Mouse (Mus musculus) heart, embryonic 12.5 days (tissue): ENCODE measurements around the gene Tti1. TPM values are rescaled to one million over a fixed set of nuclear protein-coding genes. Genes with fewer than 3 reads are reported as not detected.

Experiments
- ATAC-seq: fragments of 200-750 bp; cut with Nextera tagmentation; 2 replicates; pipeline ENCODE4 v1.8.0; 2017; ENCODE audit warnings: moderate TSS enrichment, moderate library complexity; ENCODE audit not compliant: insufficient number of reproducible peaks, low FRiP score
- H3K27ac ChIP-seq: fragments of 300-500 bp; sonication (generic); 2 replicates; pipeline ENCODE4 v1.5.1; 2016; ENCODE audit warnings: mild to moderate bottlenecking, moderate library complexity; ENCODE audit not compliant: poor library complexity, severe bottlenecking
- H3K27me3 ChIP-seq: fragments of 300-500 bp; sonication (generic); replicated peaks from 2 replicates; pipeline ENCODE4 v1.6.1; 2016; ENCODE audit warnings: mild to moderate bottlenecking, moderate library complexity
- H3K36me3 ChIP-seq: fragments of 300-500 bp; sonication (generic); 2 replicates; pipeline ENCODE4 v1.6.1; 2016; ENCODE audit warnings: mild to moderate bottlenecking, moderate library complexity
- H3K4me1 ChIP-seq: fragments of 300-500 bp; sonication (generic); replicated peaks from 2 replicates; pipeline ENCODE4 v1.6.1; 2016; ENCODE audit warnings: mild to moderate bottlenecking
- H3K4me2 ChIP-seq: fragments of 300-500 bp; sonication (generic); 2 replicates; pipeline ENCODE4 v1.6.1; 2016; ENCODE audit warnings: mild to moderate bottlenecking, moderate library complexity
- H3K4me3 ChIP-seq: fragments of 300-500 bp; sonication (generic); 2 replicates; pipeline ENCODE4 v1.5.1; 2016; ENCODE audit warnings: mild to moderate bottlenecking
- H3K9ac ChIP-seq: fragments of 300-500 bp; sonication (generic); 2 replicates; pipeline ENCODE4 v1.6.1; 2016; ENCODE audit warnings: mild to moderate bottlenecking, moderate library complexity
- H3K9me3 ChIP-seq: fragments of 300-500 bp; sonication (generic); replicated peaks from 2 replicates; pipeline ENCODE4 v1.6.1; 2016; ENCODE audit warnings: mild to moderate bottlenecking, moderate library complexity
- WGBS: fragments of 180-500 bp; shearing (Covaris S2); methylation state at CpG from one replicate; pipeline ENCODE4 v1.1.7; 2016; 5-methylcytosine and 5-hydroxymethylcytosine counted together
- polyA plus RNA-seq: library from polyadenylated mRNA; unstranded; fragments of >200 nt; fragmentation: Nextera tagmentation; extraction: Ambion mirVana; gene quantifications from 2 replicates; pipeline ENCODE4 v1.2.1, GENCODE M21; 2016

Gene Tti1
- polyA plus RNA-seq, 1 experiment from 2014 or later = 28.1 TPM

- Histone ChIP-seq H3K4me3 (no peak overlapping the region), H3K27ac (no peak overlapping the region), H3K36me3 (peaks cover 49% of the 10 kb centered on the region), H3K27me3 (no peaks in the 10 kb centered on the region), H3K9ac (no peak overlapping the region), H3K4me2 (no peak overlapping the region), H3K4me1 (peaks cover 20% of the 10 kb centered on the region), H3K9me3 (no peaks in the 10 kb centered on the region)
- 76% methylated on average over 1 of the region's 1 CpGs for WGBS
- ATAC-seq = no peak
Measured at GRCm38 (mm10) chr2:158039662-158040061, 11.4 kb upstream of the Tti1 start.

- no peak for ATAC-seq
- Histone ChIP-seq H3K27me3 (no peaks in the 10 kb centered on the region), H3K9me3 (no peaks in the 10 kb centered on the region), H3K27ac (no peak overlapping the region), H3K36me3 (peaks cover 33% of the 10 kb centered on the region), H3K4me2 (no peak overlapping the region), H3K4me3 (no peak overlapping the region), H3K4me1 (peaks cover 25% of the 10 kb centered on the region), H3K9ac (no peak overlapping the region)
- WGBS = 88% methylated on average over 1 of the region's 1 CpGs
Measured at GRCm38 (mm10) chr2:158037571-158037970, 9.3 kb upstream of the Tti1 start.

GRCm38 (mm10) chr2:158036953-158037352, 8.7 kb upstream of the Tti1 start:
- no peak for ATAC-seq
- Histone ChIP-seq H3K4me1 (peaks cover 28% of the 10 kb centered on the region), H3K36me3 (peaks cover 34% of the 10 kb centered on the region), H3K27me3 (no peaks in the 10 kb centered on the region), H3K4me3 (no peak overlapping the region), H3K4me2 (no peak overlapping the region), H3K27ac (no peak overlapping the region), H3K9ac (peak overlapping the region; percentile 43; the same call in 1 of the 2 replicates), H3K9me3 (no peaks in the 10 kb centered on the region)
- 46% methylated on average over 7 of the region's 7 CpGs for WGBS

- peaks cover 30% of the 10 kb centered on the region for H3K36me3 ChIP-seq
- peaks cover 30% of the 10 kb centered on the region for H3K4me1 ChIP-seq
- H3K4me2 ChIP-seq = 0 out of 2 replicates have a peak overlapping the region, but pooled peaks have one; percentile 16
- no peaks in the 10 kb centered on the region for H3K27me3 ChIP-seq
- 55% methylated on average over 6 of the region's 6 CpGs for WGBS
- 0 out of 2 replicates have a peak overlapping the region, but pooled peaks have one; percentile 33 for H3K27ac ChIP-seq
- no peaks in the 10 kb centered on the region for H3K9me3 ChIP-seq
- ATAC-seq = no peak
- no peak overlapping the region; the same call in 1 of the 2 replicates for H3K9ac ChIP-seq
- H3K4me3 ChIP-seq = no peak overlapping the region
Measured at GRCm38 (mm10) chr2:158036408-158036807, 8.2 kb upstream of the Tti1 start.

GRCm38 (mm10) chr2:158035813-158036212, 7.6 kb upstream of the Tti1 start:
- no peak overlapping the region for H3K4me2 ChIP-seq
- no peak overlapping the region for H3K27ac ChIP-seq
- H3K4me3 ChIP-seq = no peak overlapping the region
- peaks cover 26% of the 10 kb centered on the region for H3K36me3 ChIP-seq
- ATAC-seq = no peak
- H3K9ac ChIP-seq = peak overlapping the region; percentile 36; the same call in 1 of the 2 replicates
- peaks cover 33% of the 10 kb centered on the region for H3K4me1 ChIP-seq
- WGBS = 82% methylated on average over 2 of the region's 2 CpGs
- no peaks in the 10 kb centered on the region for H3K27me3 ChIP-seq
- no peaks in the 10 kb centered on the region for H3K9me3 ChIP-seq

GRCm38 (mm10) chr2:158030007-158030406, 1.8 kb upstream of the Tti1 start:
- H3K4me3 ChIP-seq = peak overlapping the region; percentile 88
- H3K27ac ChIP-seq = no peak overlapping the region
- H3K36me3 ChIP-seq = peaks cover 3% of the 10 kb centered on the region; the same call in 1 of the 2 replicates
- ATAC-seq = no peak
- H3K9ac ChIP-seq = peak overlapping the region; percentile 38; the same call in 1 of the 2 replicates
- peak overlapping the region; percentile 85 for H3K4me2 ChIP-seq
- H3K9me3 ChIP-seq = no peaks in the 10 kb centered on the region
- H3K27me3 ChIP-seq = no peaks in the 10 kb centered on the region
- 80% methylated on average over 7 of the region's 7 CpGs for WGBS
- peaks cover 38% of the 10 kb centered on the region for H3K4me1 ChIP-seq

GRCm38 (mm10) chr2:158027855-158028353, 329 bp downstream of the Tti1 start:
- 2% methylated on average over 16 of the region's 16 CpGs for WGBS
- Histone ChIP-seq H3K4me1 (peaks cover 35% of the 10 kb centered on the region), H3K27me3 (no peaks in the 10 kb centered on the region), H3K4me3 (peak overlapping the region; percentile 88), H3K27ac (peak overlapping the region; percentile 95), H3K4me2 (peak overlapping the region; percentile 85), H3K9me3 (no peaks in the 10 kb centered on the region), H3K36me3 (peaks cover 3% of the 10 kb centered on the region; the same call in 1 of the 2 replicates), H3K9ac (peak overlapping the region; percentile 98)
- no peak for ATAC-seq

GRCm38 (mm10) chr2:158017330-158017729, 10.9 kb downstream of the Tti1 start:
- Histone ChIP-seq H3K36me3 (no peaks in the 10 kb centered on the region), H3K27me3 (no peaks in the 10 kb centered on the region), H3K4me3 (no peak overlapping the region), H3K4me1 (no peaks in the 10 kb centered on the region), H3K4me2 (no peak overlapping the region), H3K9me3 (no peaks in the 10 kb centered on the region), H3K27ac (no peak overlapping the region), H3K9ac (no peak overlapping the region)
- 72% methylated on average over 4 of the region's 4 CpGs for WGBS
- ATAC-seq = no peak

- Histone ChIP-seq H3K4me1 (peaks cover 12% of the 10 kb centered on the region), H3K4me3 (no peak overlapping the region), H3K36me3 (peaks cover 25% of the 10 kb centered on the region), H3K9ac (no peak overlapping the region), H3K27me3 (no peaks in the 10 kb centered on the region), H3K9me3 (no peaks in the 10 kb centered on the region), H3K27ac (no peak overlapping the region), H3K4me2 (no peak overlapping the region)
- 86% methylated on average over 3 of the region's 3 CpGs for WGBS
- ATAC-seq = no peak
Measured at GRCm38 (mm10) chr2:158012608-158013007, 15.6 kb downstream of the Tti1 start.

- Histone ChIP-seq H3K36me3 (peaks cover 52% of the 10 kb centered on the region), H3K4me2 (no peak overlapping the region), H3K4me1 (peaks cover 21% of the 10 kb centered on the region), H3K27me3 (no peaks in the 10 kb centered on the region), H3K4me3 (no peak overlapping the region), H3K27ac (no peak overlapping the region; the same call in 1 of the 2 replicates), H3K9ac (0 out of 2 replicates have a peak overlapping the region, but pooled peaks have one; percentile 13), H3K9me3 (peaks cover 3% of the 10 kb centered on the region; the same call in 1 of the 2 replicates)
- WGBS = 71% methylated on average over 7 of the region's 7 CpGs
- no peak for ATAC-seq
Measured at GRCm38 (mm10) chr2:158009373-158009772, 18.9 kb downstream of the Tti1 start.

GRCm38 (mm10) chr2:158005641-158006040, 22.6 kb downstream of the Tti1 start:
- H3K9ac ChIP-seq = no peak overlapping the region
- peaks cover 7% of the 10 kb centered on the region; the same call in 1 of the 2 replicates for H3K9me3 ChIP-seq
- H3K36me3 ChIP-seq = peaks cover 55% of the 10 kb centered on the region
- no peak overlapping the region for H3K4me3 ChIP-seq
- no peak overlapping the region for H3K4me2 ChIP-seq
- peaks cover 23% of the 10 kb centered on the region for H3K4me1 ChIP-seq
- no peaks in the 10 kb centered on the region for H3K27me3 ChIP-seq
- ATAC-seq = no peak
- WGBS = 91% methylated on average over 4 of the region's 4 CpGs
- no peak overlapping the region for H3K27ac ChIP-seq
